Mouse (Mus musculus): ENCODE measurements at regions not wholly inside any gene's neighbourhood (a gene's known extent, or its start where the extent isn't known, plus 50 kb on each side); places are given as distances from the start of the nearest gene placed in this dataset.
"Not testable (repeated sequence)": the region's sequence is repeated elsewhere in the genome, so short reads cannot be mapped to it uniquely, and the experiment has no call there.

GRCm38 (mm10) chr4:124395069-124395965 is 215.3 kb downstream of the 3100002H09Rik start:
- no peak for DNase-seq (ENCODE audit: low spot score)

GRCm38 (mm10) chr4:124393595-124393994 is 217.0 kb downstream of the 3100002H09Rik start:
- no peak for DNase-seq (ENCODE audit: low spot score)

- DNase-seq (ENCODE audit: low spot score) = no peak
These were observed 221.5 kb downstream of the 3100002H09Rik start for GRCm38 (mm10) chr4:124389067-124389466.

GRCm38 (mm10) chr4:124385106-124386055 is 225.2 kb downstream of the 3100002H09Rik start:
- no peak for DNase-seq (ENCODE audit: low spot score)

- no peak for DNase-seq (ENCODE audit: low spot score)
These were observed 234.1 kb downstream of the 3100002H09Rik start for GRCm38 (mm10) chr4:124376504-124376903.

GRCm38 (mm10) chr4:124375581-124375980 is 235.0 kb downstream of the 3100002H09Rik start:
- DNase-seq (ENCODE audit: low spot score) = no peak

- no peak for DNase-seq (ENCODE audit: low spot score)
These were observed 241.8 kb downstream of the 3100002H09Rik start for GRCm38 (mm10) chr4:124368831-124369230.

GRCm38 (mm10) chr4:124368085-124368484 is 242.5 kb downstream of the 3100002H09Rik start:
- no peak for DNase-seq (ENCODE audit: low spot score)

- no peak for DNase-seq (ENCODE audit: low spot score)
These were observed 250.1 kb downstream of the 3100002H09Rik start for GRCm38 (mm10) chr4:124360578-124360908.

- DNase-seq (ENCODE audit: low spot score) = no peak
These were observed 250.7 kb downstream of the 3100002H09Rik start for GRCm38 (mm10) chr4:124359707-124360577.

- not testable (repeated sequence) for DNase-seq (ENCODE audit: low spot score)
These were observed 252.1 kb downstream of the 3100002H09Rik start for GRCm38 (mm10) chr4:124358456-124358855.

- DNase-seq (ENCODE audit: low spot score) = no peak
These were observed 260.2 kb downstream of the 3100002H09Rik start for GRCm38 (mm10) chr4:124350361-124350760.

GRCm38 (mm10) chr4:124349610-124350295 is 260.9 kb downstream of the 3100002H09Rik start:
- DNase-seq (ENCODE audit: low spot score) = no peak

- DNase-seq (ENCODE audit: low spot score) = no peak
These were observed 261.5 kb downstream of the 3100002H09Rik start for GRCm38 (mm10) chr4:124349055-124349454.

GRCm38 (mm10) chr4:124340073-124340472 is 270.5 kb downstream of the 3100002H09Rik start:
- DNase-seq (ENCODE audit: low spot score) = no peak

GRCm38 (mm10) chr4:124335726-124336125 is 274.9 kb downstream of the 3100002H09Rik start:
- DNase-seq (ENCODE audit: low spot score) = no peak

- DNase-seq (ENCODE audit: low spot score) = no peak
These were observed 277.6 kb downstream of the 3100002H09Rik start for GRCm38 (mm10) chr4:124332974-124333373.

GRCm38 (mm10) chr4:124332416-124332815 is 278.2 kb downstream of the 3100002H09Rik start:
- no peak for DNase-seq (ENCODE audit: low spot score)

GRCm38 (mm10) chr4:124329107-124329771 is 281.4 kb downstream of the 3100002H09Rik start:
- DNase-seq (ENCODE audit: low spot score) = no peak

GRCm38 (mm10) chr4:124326301-124326700 is 284.3 kb downstream of the 3100002H09Rik start:
- DNase-seq (ENCODE audit: low spot score) = no peak
